Mouse (Mus musculus) limb, embryonic 13.5 days (tissue): ENCODE measurements around the gene Kat5. TPM values are rescaled to one million over a fixed set of nuclear protein-coding genes. Genes with fewer than 3 reads are reported as not detected.

Source experiments
- ATAC-seq: fragments of 200-750 bp; cut with Nextera tagmentation; 2 replicates; pipeline ENCODE4 v1.8.0; 2017; ENCODE audit warnings: low read depth, moderate number of reproducible peaks, moderate TSS enrichment; ENCODE audit not compliant: low FRiP score
- H3K27ac ChIP-seq: fragments of 300-500 bp; sonication (generic); 2 replicates; pipeline ENCODE4 v1.5.1; 2015; ENCODE audit warnings: inconsistent platforms, mild to moderate bottlenecking, moderate library complexity
- H3K27me3 ChIP-seq: fragments of 300-500 bp; sonication (generic); 2 replicates; pipeline ENCODE4 v1.6.1; 2015; ENCODE audit warnings: mild to moderate bottlenecking, inconsistent platforms
- H3K36me3 ChIP-seq: fragments of 300-500 bp; sonication (generic); 2 replicates; pipeline ENCODE4 v1.6.1; 2015; ENCODE audit warnings: inconsistent platforms, mild to moderate bottlenecking, moderate library complexity
- H3K4me1 ChIP-seq: fragments of 300-500 bp; sonication (generic); 2 replicates; pipeline ENCODE4 v1.6.1; 2015; ENCODE audit warnings: inconsistent platforms
- H3K4me2 ChIP-seq: fragments of 300-500 bp; sonication (generic); replicated peaks from 2 replicates; pipeline ENCODE4 v1.6.1; 2015; ENCODE audit warnings: inconsistent platforms, mild to moderate bottlenecking, moderate library complexity
- H3K4me3 ChIP-seq: fragments of 300-500 bp; sonication (generic); 2 replicates; pipeline ENCODE4 v1.5.1; 2015; ENCODE audit warnings: moderate library complexity, mild to moderate bottlenecking, inconsistent platforms
- H3K9ac ChIP-seq: fragments of 300-500 bp; sonication (generic); 2 replicates; pipeline ENCODE4 v1.6.1; 2015; ENCODE audit warnings: mild to moderate bottlenecking, inconsistent platforms
- H3K9me3 ChIP-seq: fragments of 300-500 bp; sonication (generic); 2 replicates; pipeline ENCODE4 v1.6.1; 2016; ENCODE audit warnings: inconsistent platforms
- WGBS: fragments of 180-500 bp; shearing (Covaris S2); methylation state at CpG from one replicate; pipeline ENCODE4 v1.1.7; 2015; 5-methylcytosine and 5-hydroxymethylcytosine counted together
- polyA plus RNA-seq: library from polyadenylated mRNA; unstranded; fragments of >200 nt; fragmentation: Nextera tagmentation; extraction: Ambion mirVana; gene quantifications from 2 replicates; pipeline ENCODE4 v1.2.1, GENCODE M21; 2015

Gene Kat5
- polyA plus RNA-seq, 1 experiment from 2014 or later, result 61.5 TPM

- Histone ChIP-seq H3K4me2 (no peak overlapping the region), H3K9me3 (no peaks in the 10 kb centered on the region), H3K4me3 (no peak overlapping the region), H3K27ac (no peak overlapping the region), H3K36me3 (no peaks in the 10 kb centered on the region), H3K27me3 (peaks cover 2% of the 10 kb centered on the region; the same call in 1 of the 2 replicates), H3K4me1 (peaks cover 7% of the 10 kb centered on the region), H3K9ac (no peak overlapping the region)
- ATAC-seq, result no peak
- 54% methylated on average over 2 of the region's 2 CpGs for WGBS
Observed at GRCm38 (mm10) chr19:5614953-5615352, 4.9 kb upstream of the Kat5 start.

DNA sequence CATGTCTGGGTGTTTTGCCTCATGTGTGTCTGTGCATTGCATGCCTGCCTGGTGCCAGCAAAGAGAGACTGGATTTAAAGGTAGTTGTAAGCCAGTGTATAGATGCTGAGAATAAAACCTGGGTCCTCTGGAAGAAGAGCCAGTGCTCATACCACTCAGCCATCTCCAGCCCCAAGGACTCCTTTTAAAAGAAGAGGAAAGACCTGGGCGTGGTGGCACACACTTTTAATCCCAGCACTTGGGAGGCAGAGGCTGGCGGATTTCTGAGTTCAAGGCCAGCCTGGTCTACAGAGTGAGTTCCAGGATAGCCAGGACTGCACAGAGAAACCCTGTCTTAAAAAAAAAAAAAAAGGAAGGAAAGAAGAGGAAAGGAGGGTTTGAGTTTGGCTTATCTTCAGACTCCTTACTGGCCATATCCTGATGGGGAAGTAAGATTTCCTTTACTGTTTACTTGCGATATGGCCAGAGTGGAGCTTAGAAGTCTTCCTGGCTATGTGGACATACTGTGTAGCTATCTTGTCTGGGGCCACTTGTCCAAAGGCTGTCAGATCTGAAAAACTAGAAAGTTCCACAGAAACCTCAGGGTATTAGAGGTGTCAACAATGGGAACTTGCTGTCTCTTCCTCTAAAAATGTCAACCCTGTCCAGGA lies 2.9 kb upstream of the Kat5 start:
- H3K27me3 ChIP-seq, result peaks cover 2% of the 10 kb centered on the region; the same call in 1 of the 2 replicates
- H3K4me3 ChIP-seq, result no peak overlapping the region
- H3K4me1 ChIP-seq, result peaks cover 20% of the 10 kb centered on the region
- WGBS, result 71% methylated on average over 3 of the region's 3 CpGs
- no peak overlapping the region for H3K4me2 ChIP-seq
- no peak overlapping the region for H3K9ac ChIP-seq
- H3K36me3 ChIP-seq, result peaks cover 11% of the 10 kb centered on the region
- H3K9me3 ChIP-seq, result no peaks in the 10 kb centered on the region
- H3K27ac ChIP-seq, result no peak overlapping the region
- ATAC-seq, result no peak

GRCm38 (mm10) chr19:5611973-5612372 lies 1.9 kb upstream of the Kat5 start:
- H3K4me2 ChIP-seq, result no peak overlapping the region
- H3K9ac ChIP-seq, result no peak overlapping the region
- no peak overlapping the region for H3K4me3 ChIP-seq
- peaks cover 2% of the 10 kb centered on the region; the same call in 1 of the 2 replicates for H3K27me3 ChIP-seq
- no peak for ATAC-seq
- H3K4me1 ChIP-seq, result peaks cover 20% of the 10 kb centered on the region
- no peak overlapping the region for H3K27ac ChIP-seq
- 88% methylated on average over 1 of the region's 1 CpGs for WGBS
- no peaks in the 10 kb centered on the region for H3K9me3 ChIP-seq
- peaks cover 20% of the 10 kb centered on the region for H3K36me3 ChIP-seq

- ATAC-seq, result no peak
Observed at GRCm38 (mm10) chr19:5609171-5609546, 878 bp downstream of the Kat5 start.

GRCm38 (mm10) chr19:5608707-5609106 lies 1.3 kb downstream of the Kat5 start:
- H3K4me2 ChIP-seq, result peak overlapping the region; percentile 81
- no peaks in the 10 kb centered on the region for H3K9me3 ChIP-seq
- H3K4me3 ChIP-seq, result peak overlapping the region; percentile 65
- 0 out of 2 replicates have a peak overlapping the region, but pooled peaks have one; percentile 97 for H3K27ac ChIP-seq
- ATAC-seq, result no peak
- WGBS, result 95% methylated on average over 13 of the region's 13 CpGs
- peaks cover 53% of the 10 kb centered on the region for H3K36me3 ChIP-seq
- peaks cover 2% of the 10 kb centered on the region; the same call in 1 of the 2 replicates for H3K27me3 ChIP-seq
- H3K9ac ChIP-seq, result peak overlapping the region; percentile 85
- peaks cover 23% of the 10 kb centered on the region for H3K4me1 ChIP-seq

More at GRCm38 (mm10) chr19:5609171-5609546, 878 bp downstream of the Kat5 start:
- Histone ChIP-seq H3K9me3 (no peaks in the 10 kb centered on the region), H3K4me3 (peak overlapping the region; percentile 65), H3K9ac (peak overlapping the region; percentile 85), H3K4me2 (peak overlapping the region; percentile 81), H3K36me3 (peaks cover 48% of the 10 kb centered on the region), H3K4me1 (peaks cover 20% of the 10 kb centered on the region), H3K27me3 (peaks cover 2% of the 10 kb centered on the region; the same call in 1 of the 2 replicates), H3K27ac (peak overlapping the region; percentile 97; the same call in 1 of the 2 replicates)
- WGBS, result 60% methylated on average over 10 of the region's 10 CpGs

- Histone ChIP-seq H3K9ac (no peak overlapping the region), H3K9me3 (no peaks in the 10 kb centered on the region), H3K27me3 (no peaks in the 10 kb centered on the region), H3K4me3 (peak overlapping the region; percentile 65; the same call in 1 of the 2 replicates), H3K4me2 (peak overlapping the region; percentile 81; the same call in 1 of the 2 replicates), H3K27ac (no peak overlapping the region), H3K36me3 (peaks cover 61% of the 10 kb centered on the region), H3K4me1 (peaks cover 32% of the 10 kb centered on the region)
- no peak for ATAC-seq
- WGBS, result 96% methylated on average over 26 of the region's 26 CpGs
Observed at GRCm38 (mm10) chr19:5607705-5608410, 2.2 kb downstream of the Kat5 start.

GRCm38 (mm10) chr19:5606196-5606595 lies 3.8 kb downstream of the Kat5 start:
- Histone ChIP-seq H3K4me1 (peaks cover 37% of the 10 kb centered on the region), H3K27ac (no peak overlapping the region), H3K9ac (no peak overlapping the region), H3K9me3 (no peaks in the 10 kb centered on the region), H3K4me3 (no peak overlapping the region), H3K27me3 (no peaks in the 10 kb centered on the region), H3K4me2 (no peak overlapping the region), H3K36me3 (peaks cover 64% of the 10 kb centered on the region)
- no peak for ATAC-seq
- 86% methylated on average over 8 of the region's 8 CpGs for WGBS

DNA sequence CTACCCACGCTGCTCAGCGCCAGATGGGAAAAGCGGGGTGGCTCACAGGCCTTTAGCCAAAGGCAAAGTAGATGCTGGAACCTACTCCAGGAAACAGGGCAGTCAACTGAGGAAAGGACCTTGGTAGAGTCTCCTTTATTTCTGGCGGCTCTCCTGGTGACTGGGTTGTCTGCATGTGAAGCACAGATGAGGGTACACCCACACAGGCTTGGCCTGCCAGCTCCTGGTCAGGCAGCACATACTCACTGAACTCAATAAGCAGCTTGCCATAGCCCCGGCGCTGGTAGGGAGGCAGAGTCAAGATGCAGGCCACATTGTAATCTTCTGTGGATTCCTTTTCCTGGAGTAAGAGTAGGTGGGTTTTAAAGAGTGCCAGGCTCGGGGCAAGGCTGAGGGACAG lies 4.9 kb downstream of the Kat5 start:
- no peak overlapping the region for H3K4me3 ChIP-seq
- H3K9ac ChIP-seq, result no peak overlapping the region
- no peaks in the 10 kb centered on the region for H3K9me3 ChIP-seq
- H3K27ac ChIP-seq, result no peak overlapping the region
- peaks cover 64% of the 10 kb centered on the region for H3K36me3 ChIP-seq
- ATAC-seq, result no peak
- peaks cover 31% of the 10 kb centered on the region for H3K4me1 ChIP-seq
- no peak overlapping the region for H3K4me2 ChIP-seq
- no peaks in the 10 kb centered on the region for H3K27me3 ChIP-seq
- WGBS, result 89% methylated on average over 7 of the region's 7 CpGs

GRCm38 (mm10) chr19:5603664-5604063 lies 6.4 kb downstream of the Kat5 start:
- Histone ChIP-seq H3K4me1 (peaks cover 23% of the 10 kb centered on the region), H3K4me3 (0 out of 2 replicates have a peak overlapping the region, but pooled peaks have one; percentile 64), H3K36me3 (peaks cover 60% of the 10 kb centered on the region), H3K4me2 (peak overlapping the region; percentile 77), H3K9ac (no peak overlapping the region), H3K27me3 (no peaks in the 10 kb centered on the region), H3K27ac (no peak overlapping the region), H3K9me3 (no peaks in the 10 kb centered on the region)
- no peak for ATAC-seq
- 90% methylated on average over 7 of the region's 7 CpGs for WGBS

- Histone ChIP-seq H3K4me3 (peak within 1 kb of the TSS; percentile 64), H3K9me3 (no peaks in the 10 kb centered on the region), H3K27me3 (no peaks in the 10 kb centered on the region), H3K4me2 (peak within 1 kb of the TSS; percentile 77), H3K27ac (peak within 1 kb of the TSS; percentile 77), H3K9ac (peak within 1 kb of the TSS; percentile 97), H3K4me1 (peaks cover 18% of the 10 kb centered on the region), H3K36me3 (peaks cover 43% of the 10 kb centered on the region)
- peak; percentile 86 for ATAC-seq
- under 1% methylated on average over 63 of the region's 64 CpGs for WGBS
Observed at GRCm38 (mm10) chr19:5601752-5602541, 8.1 kb downstream of the Kat5 start, which contains the start of gene Rnaseh2c. Rnaseh2c (plus strand) TSS chr19:5601873.

DNA sequence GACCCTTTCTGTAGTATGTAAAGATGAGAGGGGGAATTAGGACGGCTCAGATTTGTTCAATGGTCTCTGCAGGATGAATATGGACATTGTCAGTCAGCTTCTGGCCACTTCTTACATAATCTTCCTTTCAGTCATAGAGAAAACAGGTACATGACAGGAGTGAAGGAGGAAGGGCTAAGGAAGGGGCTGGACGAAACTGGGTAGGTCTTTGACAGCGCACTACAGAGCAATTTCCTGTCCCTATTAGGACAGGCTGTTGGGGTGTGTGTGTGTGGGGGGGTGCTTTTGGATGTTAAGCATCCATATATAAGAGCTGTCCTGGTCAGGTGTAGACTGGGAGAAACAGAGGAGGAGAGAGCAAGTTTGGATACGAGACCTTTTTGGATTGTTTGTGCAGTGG lies 10.8 kb downstream of the Kat5 start:
- Histone ChIP-seq H3K9me3 (no peaks in the 10 kb centered on the region), H3K27me3 (no peaks in the 10 kb centered on the region), H3K4me3 (no peak overlapping the region), H3K4me1 (peaks cover 18% of the 10 kb centered on the region), H3K9ac (no peak overlapping the region), H3K36me3 (peaks cover 16% of the 10 kb centered on the region), H3K27ac (no peak overlapping the region), H3K4me2 (no peak overlapping the region)
- WGBS, result 78% methylated on average over 4 of the region's 4 CpGs
- ATAC-seq, result no peak

DNA sequence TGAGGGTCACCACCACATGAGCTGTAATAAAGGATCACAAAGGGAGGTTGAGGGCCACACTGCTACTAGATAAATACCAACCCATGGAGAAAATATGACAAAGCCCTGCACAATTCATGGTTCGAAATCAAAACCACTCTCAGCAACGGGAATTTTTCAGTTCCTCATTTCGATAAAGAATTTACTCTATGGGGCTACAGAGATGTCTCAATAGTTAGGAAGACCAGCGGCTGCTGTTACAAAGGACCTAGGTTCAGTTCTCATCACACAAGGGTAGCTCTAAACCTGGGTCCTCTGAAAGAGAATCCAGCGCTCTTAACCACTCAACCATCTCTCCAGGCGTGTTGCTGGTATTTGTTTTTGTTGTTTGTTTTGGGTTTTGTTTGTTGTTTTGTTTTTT lies 18.1 kb downstream of the Kat5 start:
- H3K9me3 ChIP-seq, result no peaks in the 10 kb centered on the region
- no peak overlapping the region for H3K9ac ChIP-seq
- no peak for ATAC-seq
- no peaks in the 10 kb centered on the region for H3K27me3 ChIP-seq
- H3K36me3 ChIP-seq, result no peaks in the 10 kb centered on the region
- no peak overlapping the region for H3K4me3 ChIP-seq
- no peak overlapping the region for H3K4me2 ChIP-seq
- 93% methylated on average over 6 of the region's 6 CpGs for WGBS
- no peak overlapping the region for H3K27ac ChIP-seq
- no peaks in the 10 kb centered on the region for H3K4me1 ChIP-seq
